In the genomic region with DNA sequence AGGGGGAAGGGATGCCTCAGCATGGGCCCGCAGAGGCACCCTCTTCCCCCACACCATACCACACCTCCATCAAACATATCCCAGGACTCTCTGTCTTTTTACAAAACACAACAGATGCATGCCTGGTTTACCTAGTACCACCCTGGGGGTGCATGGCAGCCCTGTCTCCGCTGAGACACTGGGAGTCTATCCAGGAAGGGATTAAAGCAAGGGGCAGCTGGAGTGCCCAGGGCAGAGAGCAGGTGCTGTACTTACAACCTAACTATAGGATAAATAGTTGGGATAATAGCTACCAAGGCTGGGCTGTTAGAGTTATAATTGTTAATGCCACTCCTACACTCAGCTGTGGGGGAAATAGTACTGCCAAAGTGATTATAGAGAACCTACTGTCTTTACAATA, we compare ENCODE assay signal across 20 mouse cellular contexts. TPM values are rescaled to one million over a fixed set of nuclear protein-coding genes. Genes with fewer than 3 reads are reported as not detected.
DNase-seq lines count a peak whose midpoint lies in the region; ATAC-seq and TF ChIP-seq lines count a peak whose summit lies in the region.
"Had no signal": no experiment of that assay in that cellular context is flagged by ENCODE, and none has a peak within 500 bp of the region (broad histone marks: within the 10 kb centered on the region; RNA-seq: fewer than 3 reads in every experiment).

No protein-coding gene starts in this region.

- H3K4me1 ChIP-seq in embryonic facial prominence, embryonic 14.5 days (ENCODE audit: control insufficient read depth, insufficient read depth, low read length): no peaks in the 10 kb centered on the region
- 0 out of 2 replicates have a peak, but pooled peaks cover 3% of the 10 kb centered on the region for H3K4me1 ChIP-seq in embryonic facial prominence, embryonic 10.5 days
- peaks cover 11% of the 10 kb centered on the region for H3K4me1 ChIP-seq in embryonic facial prominence, embryonic 15.5 days
- H3K4me1 ChIP-seq in forebrain, embryonic 13.5 days: no peaks in the 10 kb centered on the region
- H3K4me1 ChIP-seq: embryonic facial prominence, embryonic 13.5 days had no signal

- ATAC-seq in embryonic facial prominence, embryonic 14.5 days (ENCODE audit: low read depth): no peak
- peak; percentile 62 for ATAC-seq in embryonic facial prominence, embryonic 15.5 days (ENCODE audit: insufficient number of reproducible peaks, low FRiP score, low TSS enrichment, low read depth)
- ATAC-seq in forebrain, embryonic 13.5 days: no peak
- ATAC-seq: forebrain, embryonic 15.5 days; forebrain, postnatal 0 days had no signal

- 54% methylated on average over 2 of the region's 2 CpGs for WGBS in embryonic facial prominence, embryonic 14.5 days
- 66% methylated on average over 2 of the region's 2 CpGs for WGBS in embryonic facial prominence, embryonic 10.5 days
- 44% methylated on average over 2 of the region's 2 CpGs for WGBS in embryonic facial prominence, embryonic 15.5 days
- 68% methylated on average over 2 of the region's 2 CpGs for WGBS in forebrain, embryonic 13.5 days

- no peak overlapping the region for H3K27ac ChIP-seq in embryonic facial prominence, embryonic 14.5 days (replicated peaks; ENCODE audit: low read depth, low read length)
- no peak overlapping the region for H3K27ac ChIP-seq in embryonic facial prominence, embryonic 10.5 days (replicated peaks)
- no peak overlapping the region for H3K27ac ChIP-seq in embryonic facial prominence, embryonic 15.5 days (replicated peaks)
- H3K27ac ChIP-seq in forebrain, embryonic 13.5 days: no peak overlapping the region
- H3K27ac ChIP-seq: embryonic facial prominence, embryonic 13.5 days; forebrain, embryonic 10.5 days; forebrain, embryonic 12.5 days; forebrain, embryonic 15.5 days had no signal

- no peak for TF ChIP-seq POLR2A in brain, embryonic 14.5 days (IDR thresholded peaks at IDR 0.05; ENCODE audit: borderline replicate concordance, extremely low read depth, insufficient read depth, insufficient read length, poor library complexity, severe bottlenecking)

- DNase-seq in embryonic facial prominence, embryonic 14.5 days (ENCODE audit: low spot score): peak; percentile 46
- DNase-seq in embryonic facial prominence, embryonic 10.5 days (ENCODE audit: low spot score): no peak
- peak; percentile 20 for DNase-seq in brain, embryonic 14.5 days (ENCODE audit: low read depth)
- no peak for DNase-seq in ovary, postnatal 10 days (ENCODE audit: low spot score)
- DNase-seq: adrenal gland, adult 2 months; adrenal gland, postnatal 10 days; adrenal gland, postnatal 25 days; cerebellum, adult 11-12 months; cerebellum, adult 2 months; cerebellum, adult 9-10 months; cerebellum, postnatal 14 days; forebrain, postnatal 0 days had no signal

- no peak overlapping the region for H3K4me2 ChIP-seq in embryonic facial prominence, embryonic 14.5 days (ENCODE audit: low read depth, low read length)
- H3K4me2 ChIP-seq in embryonic facial prominence, embryonic 15.5 days (replicated peaks): no peak overlapping the region
- no peak overlapping the region for H3K4me2 ChIP-seq in forebrain, embryonic 13.5 days
- H3K4me2 ChIP-seq: embryonic facial prominence, embryonic 13.5 days; forebrain, embryonic 12.5 days; forebrain, embryonic 15.5 days had no signal

- H3K36me3 ChIP-seq in embryonic facial prominence, embryonic 14.5 days (ENCODE audit: control insufficient read depth, insufficient read depth, low read length): no peaks in the 10 kb centered on the region
- no peaks in the 10 kb centered on the region for H3K36me3 ChIP-seq in embryonic facial prominence, embryonic 10.5 days (replicated peaks)
- H3K36me3 ChIP-seq in embryonic facial prominence, embryonic 15.5 days: no peaks in the 10 kb centered on the region
- H3K36me3 ChIP-seq in forebrain, embryonic 13.5 days (ENCODE audit: poor library complexity, severe bottlenecking): no peaks in the 10 kb centered on the region
- H3K36me3 ChIP-seq: embryonic facial prominence, embryonic 13.5 days; forebrain, embryonic 10.5 days; forebrain, embryonic 12.5 days; forebrain, embryonic 15.5 days had no signal

- no peak overlapping the region for H3K4me3 ChIP-seq in embryonic facial prominence, embryonic 14.5 days (ENCODE audit: low read depth, low read length)
- no peak overlapping the region for H3K4me3 ChIP-seq in embryonic facial prominence, embryonic 10.5 days
- no peak overlapping the region for H3K4me3 ChIP-seq in embryonic facial prominence, embryonic 15.5 days (replicated peaks)
- no peak overlapping the region for H3K4me3 ChIP-seq in forebrain, embryonic 13.5 days
- H3K4me3 ChIP-seq: embryonic facial prominence, embryonic 13.5 days; erythroblast, embryonic 14.5 days; forebrain, embryonic 10.5 days; forebrain, embryonic 12.5 days; forebrain, embryonic 15.5 days had no signal

- no peaks in the 10 kb centered on the region for H3K9me3 ChIP-seq in embryonic facial prominence, embryonic 14.5 days (ENCODE audit: control insufficient read depth, low read length)
- H3K9me3 ChIP-seq in embryonic facial prominence, embryonic 10.5 days: no peaks in the 10 kb centered on the region
- H3K9me3 ChIP-seq in embryonic facial prominence, embryonic 15.5 days (replicated peaks): no peaks in the 10 kb centered on the region
- no peaks in the 10 kb centered on the region for H3K9me3 ChIP-seq in forebrain, embryonic 13.5 days (replicated peaks)
- H3K9me3 ChIP-seq: embryonic facial prominence, embryonic 13.5 days; forebrain, embryonic 10.5 days; forebrain, embryonic 12.5 days; forebrain, embryonic 15.5 days had no signal

- no peak overlapping the region for H3K9ac ChIP-seq in embryonic facial prominence, embryonic 14.5 days (ENCODE audit: low read depth, low read length)
- H3K9ac ChIP-seq in embryonic facial prominence, embryonic 15.5 days: no peak overlapping the region
- H3K9ac ChIP-seq in forebrain, embryonic 13.5 days: no peak overlapping the region
- H3K9ac ChIP-seq: embryonic facial prominence, embryonic 13.5 days; forebrain, embryonic 12.5 days; forebrain, embryonic 15.5 days; forebrain, postnatal 0 days had no signal

- TF ChIP-seq CTCF in brain, embryonic 14.5 days (IDR thresholded peaks at IDR 0.05; ENCODE audit: borderline replicate concordance, extremely low read depth, insufficient read depth, insufficient read length): no peak

- no peaks in the 10 kb centered on the region for H3K27me3 ChIP-seq in embryonic facial prominence, embryonic 14.5 days (replicated peaks; ENCODE audit: control insufficient read depth, insufficient read depth, low read length)
- peaks cover 10% of the 10 kb centered on the region for H3K27me3 ChIP-seq in embryonic facial prominence, embryonic 10.5 days (replicated peaks; ENCODE audit: low read depth, poor library complexity, severe bottlenecking)
- H3K27me3 ChIP-seq in embryonic facial prominence, embryonic 15.5 days: no peaks in the 10 kb centered on the region
- peaks cover 5% of the 10 kb centered on the region; the same call in 1 of the 2 replicates for H3K27me3 ChIP-seq in forebrain, embryonic 13.5 days
- H3K27me3 ChIP-seq: embryonic facial prominence, embryonic 13.5 days; forebrain, embryonic 15.5 days had no signal

RNA-seq across cellular contexts. Expression of gene Pkp1, which starts 29.9 kb away (rescaled TPM):
- 15.2 and 20.1 TPM in 2 replicates for polyA plus RNA-seq in embryonic facial prominence, embryonic 14.5 days (2014; fragmentation: Nextera tagmentation; extraction: Ambion mirVana)
- 0.25 TPM in 1 of 2 replicates, not detected in the other for polyA plus RNA-seq in embryonic facial prominence, embryonic 10.5 days (2016; fragmentation: Nextera tagmentation; extraction: Ambion mirVana)
- 1.8 and 2.6 TPM in 2 replicates for polyA plus RNA-seq in brain, embryonic 14.5 days (2012; rRNA removed)
- polyA plus RNA-seq in embryonic facial prominence, embryonic 15.5 days (2015; fragmentation: Nextera tagmentation; extraction: Ambion mirVana): 67.2 and 67.5 TPM in 2 replicates
- polyA plus RNA-seq in forebrain, embryonic 13.5 days (2015; fragmentation: Nextera tagmentation; extraction: Ambion mirVana): not detected in 2 replicates
- polyA plus RNA-seq: adrenal gland, adult 2 months; erythroblast, embryonic 14.5 days; forebrain, embryonic 15.5 days had no signal

RNA-seq across cellular contexts. Expression of gene Igfn1, which starts 57.3 kb away (rescaled TPM):
- 0.09 TPM in 1 of 2 replicates, not detected in the other for polyA plus RNA-seq in embryonic facial prominence, embryonic 14.5 days (2014; fragmentation: Nextera tagmentation; extraction: Ambion mirVana)
- polyA plus RNA-seq in embryonic facial prominence, embryonic 10.5 days (2016; fragmentation: Nextera tagmentation; extraction: Ambion mirVana): 0.04 TPM in 1 of 2 replicates, not detected in the other
- polyA plus RNA-seq in brain, embryonic 14.5 days (2012; rRNA removed): 0.04 and 0.11 TPM in 2 replicates
- 0.09 and 0.12 TPM in 2 replicates for polyA plus RNA-seq in embryonic facial prominence, embryonic 15.5 days (2015; fragmentation: Nextera tagmentation; extraction: Ambion mirVana)
- not detected in 2 replicates for polyA plus RNA-seq in forebrain, embryonic 13.5 days (2015; fragmentation: Nextera tagmentation; extraction: Ambion mirVana)
- polyA plus RNA-seq: embryonic facial prominence, embryonic 11.5 days; erythroblast, embryonic 14.5 days; forebrain, embryonic 10.5 days; forebrain, embryonic 12.5 days; forebrain, embryonic 15.5 days; forebrain, postnatal 0 days had no signal

RNA-seq across cellular contexts. Expression of gene Tmem9, which starts 59.1 kb away (rescaled TPM):
- 93.3 and 112 TPM in 2 replicates for polyA plus RNA-seq in embryonic facial prominence, embryonic 14.5 days (2014; fragmentation: Nextera tagmentation; extraction: Ambion mirVana)
- 139 and 142 TPM in 2 replicates for polyA plus RNA-seq in embryonic facial prominence, embryonic 10.5 days (2016; fragmentation: Nextera tagmentation; extraction: Ambion mirVana)
- 132 and 152 TPM in 2 replicates for polyA plus RNA-seq in brain, embryonic 14.5 days (2012; rRNA removed)
- 172 and 176 TPM in 2 replicates for polyA plus RNA-seq in embryonic facial prominence, embryonic 15.5 days (2015; fragmentation: Nextera tagmentation; extraction: Ambion mirVana)
- 130 and 149 TPM in 2 replicates for polyA plus RNA-seq in forebrain, embryonic 13.5 days (2015; fragmentation: Nextera tagmentation; extraction: Ambion mirVana)

Comparison
In these comparisons a context has a peak if more than half of its experiments do, and no peak if none do; other contexts are left out.
1. DNase-seq: peak in embryonic facial prominence, embryonic 14.5 days (single experiment) and brain, embryonic 14.5 days (single experiment); none in embryonic facial prominence, embryonic 10.5 days (single experiment) and ovary, postnatal 10 days (single experiment).